Mouse (Mus musculus): ENCODE data around the gene Ngp.

GRCm38 (mm10) chr9:110410908-110411887 lies 8.3 kb upstream of the Ngp start:
- peak; percentile 88 for TF ChIP-seq CTCF (IDR thresholded peaks at IDR 0.05; ENCODE audit: control insufficient read depth, insufficient read depth, insufficient read length)
- no peak for TF ChIP-seq MAX (IDR thresholded peaks at IDR 0.05)
- TF ChIP-seq MYOD1 (IDR thresholded peaks at IDR 0.05; ENCODE audit: control insufficient read depth, insufficient read length, low read depth) = no peak
- no peak for TF ChIP-seq MYOG (IDR thresholded peaks at IDR 0.05; ENCODE audit: control insufficient read depth, extremely low read depth, insufficient read length)
- TF ChIP-seq USF1 (IDR thresholded peaks at IDR 0.05; ENCODE audit: low read depth) = no peak
